Mouse (Mus musculus): Measurements from ENCODE around the gene Mgat5b. TPM values are rescaled to one million over a fixed set of nuclear protein-coding genes. Genes with fewer than 3 reads are reported as not detected.

The Mgat5b gene
- polyA plus RNA-seq, 2 experiments, result not detected

GRCm38 (mm10) chr11:116965961-116966360 lies 47.3 kb downstream of the Mgat5b start:
- Histone ChIP-seq H3K4me3 (ENCODE audit: insufficient read depth in 1 of 2, low read depth in 2 of 2, low read length in 2 of 2) (no peak overlapping the region), H3K9me3 (ENCODE audit: control insufficient read depth, low read length) (no peaks in the 10 kb centered on the region), H3K9ac (replicated peaks) (no peak overlapping the region), H3K27ac (no peak overlapping the region), H3K4me2 (ENCODE audit: low read depth) (no peak overlapping the region), H3K4me1 (replicated peaks; ENCODE audit: control insufficient read depth in 2 of 2, insufficient read depth in 2 of 2, low read length in 1 of 2) (no peaks in the 10 kb centered on the region), H3K27me3 (ENCODE audit: control insufficient read depth, insufficient read depth, low read length) (no peaks in the 10 kb centered on the region), H3K36me3 (replicated peaks; ENCODE audit: control insufficient read depth, insufficient read depth, low read depth) (no peaks in the 10 kb centered on the region)
- 48% methylated on average over 2 of the region's 2 CpGs for WGBS (ENCODE audit: insufficient replicate concordance)
- ATAC-seq (ENCODE audit: insufficient read depth), result no peak
- no peak for DNase-seq (ENCODE audit: low read depth in 3 of 3, low spot score in 3 of 3)
- TF ChIP-seq EP300 (IDR thresholded peaks at IDR 0.05; ENCODE audit: low read depth), result no peak
- TF ChIP-seq CTCF (IDR thresholded peaks at IDR 0.05; ENCODE audit: low read depth), result no peak

- Histone ChIP-seq H3K4me1 (replicated peaks; ENCODE audit: control insufficient read depth in 2 of 2, insufficient read depth in 2 of 2, low read length in 1 of 2) (no peaks in the 10 kb centered on the region), H3K4me2 (ENCODE audit: low read depth) (no peak overlapping the region), H3K4me3 (ENCODE audit: insufficient read depth in 1 of 2, low read depth in 2 of 2, low read length in 2 of 2) (no peak overlapping the region), H3K27ac (no peak overlapping the region), H3K36me3 (replicated peaks; ENCODE audit: control insufficient read depth, insufficient read depth, low read depth) (no peaks in the 10 kb centered on the region), H3K9ac (replicated peaks) (no peak overlapping the region), H3K27me3 (ENCODE audit: control insufficient read depth, insufficient read depth, low read length) (no peaks in the 10 kb centered on the region), H3K9me3 (ENCODE audit: control insufficient read depth, low read length) (no peaks in the 10 kb centered on the region)
- WGBS (ENCODE audit: insufficient replicate concordance), result 52% methylated on average over 9 of the region's 9 CpGs
- TF ChIP-seq EP300 (IDR thresholded peaks at IDR 0.05; ENCODE audit: low read depth), result no peak
- TF ChIP-seq CTCF (IDR thresholded peaks at IDR 0.05; ENCODE audit: low read depth), result no peak
- ATAC-seq (ENCODE audit: insufficient read depth) (no peak), DNase-seq (ENCODE audit: low read depth in 3 of 3, low spot score in 3 of 3) (no peak)
These were observed 49.9 kb downstream of the Mgat5b start for GRCm38 (mm10) chr11:116968586-116968985.

- 59% methylated on average over 11 of the region's 11 CpGs for WGBS (ENCODE audit: insufficient replicate concordance)
- ATAC-seq (ENCODE audit: insufficient read depth) (no peak), DNase-seq (ENCODE audit: low read depth in 3 of 3, low spot score in 3 of 3) (no peak)
- no peak overlapping the region for H3K9ac ChIP-seq (replicated peaks)
- no peaks in the 10 kb centered on the region for H3K27me3 ChIP-seq (ENCODE audit: control insufficient read depth, insufficient read depth, low read length)
- H3K4me1 ChIP-seq (replicated peaks; ENCODE audit: control insufficient read depth in 2 of 2, insufficient read depth in 2 of 2, low read length in 1 of 2), result no peaks in the 10 kb centered on the region
- H3K4me3 ChIP-seq (ENCODE audit: insufficient read depth in 1 of 2, low read depth in 2 of 2, low read length in 2 of 2), result no peak overlapping the region
- H3K27ac ChIP-seq, result no peak overlapping the region
- H3K36me3 ChIP-seq (replicated peaks; ENCODE audit: control insufficient read depth, insufficient read depth, low read depth), result no peaks in the 10 kb centered on the region
- TF ChIP-seq EP300 (IDR thresholded peaks at IDR 0.05; ENCODE audit: low read depth) (no peak), CTCF (IDR thresholded peaks at IDR 0.05; ENCODE audit: low read depth) (no peak)
- H3K4me2 ChIP-seq (ENCODE audit: low read depth), result no peak overlapping the region
- no peaks in the 10 kb centered on the region for H3K9me3 ChIP-seq (ENCODE audit: control insufficient read depth, low read length)
These were observed 50.8 kb downstream of the Mgat5b start for GRCm38 (mm10) chr11:116969498-116969897.

- WGBS (ENCODE audit: insufficient replicate concordance), result 62% methylated on average over 4 of the region's 4 CpGs
- TF ChIP-seq CTCF (IDR thresholded peaks at IDR 0.05; ENCODE audit: low read depth) (no peak), EP300 (IDR thresholded peaks at IDR 0.05; ENCODE audit: low read depth) (no peak)
- DNase-seq (ENCODE audit: low read depth in 3 of 3, low spot score in 3 of 3), result no peak
- H3K27ac ChIP-seq, result no peak overlapping the region
- ATAC-seq (ENCODE audit: insufficient read depth), result no peak
- H3K27me3 ChIP-seq (ENCODE audit: control insufficient read depth, insufficient read depth, low read length), result no peaks in the 10 kb centered on the region
- H3K9me3 ChIP-seq (ENCODE audit: control insufficient read depth, low read length), result no peaks in the 10 kb centered on the region
- no peaks in the 10 kb centered on the region for H3K4me1 ChIP-seq (replicated peaks; ENCODE audit: control insufficient read depth in 2 of 2, insufficient read depth in 2 of 2, low read length in 1 of 2)
- H3K4me2 ChIP-seq (ENCODE audit: low read depth), result no peak overlapping the region
- no peaks in the 10 kb centered on the region for H3K36me3 ChIP-seq (replicated peaks; ENCODE audit: control insufficient read depth, insufficient read depth, low read depth)
- H3K4me3 ChIP-seq (ENCODE audit: insufficient read depth in 1 of 2, low read depth in 2 of 2, low read length in 2 of 2), result no peak overlapping the region
- no peak overlapping the region for H3K9ac ChIP-seq (replicated peaks)
These were observed 52.2 kb downstream of the Mgat5b start for GRCm38 (mm10) chr11:116970847-116971246.

- Histone ChIP-seq H3K36me3 (replicated peaks; ENCODE audit: control insufficient read depth, insufficient read depth, low read depth) (no peaks in the 10 kb centered on the region), H3K4me3 (ENCODE audit: insufficient read depth in 1 of 2, low read depth in 2 of 2, low read length in 2 of 2) (no peak overlapping the region), H3K4me2 (ENCODE audit: low read depth) (no peak overlapping the region), H3K9ac (replicated peaks) (no peak overlapping the region), H3K27ac (no peak overlapping the region), H3K9me3 (ENCODE audit: control insufficient read depth, low read length) (no peaks in the 10 kb centered on the region), H3K27me3 (ENCODE audit: control insufficient read depth, insufficient read depth, low read length) (no peaks in the 10 kb centered on the region), H3K4me1 (replicated peaks; ENCODE audit: control insufficient read depth in 2 of 2, insufficient read depth in 2 of 2, low read length in 1 of 2) (no peaks in the 10 kb centered on the region)
- ATAC-seq (ENCODE audit: insufficient read depth) (no peak), DNase-seq (ENCODE audit: low read depth in 3 of 3, low spot score in 3 of 3) (no peak)
- 28% methylated on average over 4 of the region's 4 CpGs for WGBS (ENCODE audit: insufficient replicate concordance)
- TF ChIP-seq EP300 (IDR thresholded peaks at IDR 0.05; ENCODE audit: low read depth), result no peak
- TF ChIP-seq CTCF (IDR thresholded peaks at IDR 0.05; ENCODE audit: low read depth), result no peak
These were observed 54.2 kb downstream of the Mgat5b start for GRCm38 (mm10) chr11:116972828-116973227.
